Mouse (Mus musculus) heart, postnatal 0 days (tissue): ENCODE results near the gene Zfp609.

ENCODE experiments used
- CTCF ChIP-seq: IDR thresholded peaks from 2 replicates; pipeline ENCODE4 v1.5.1; 2016; ENCODE audit warnings: antibody characterized with exemption, control low read depth, low read depth
- EP300 ChIP-seq: IDR thresholded peaks from 2 replicates; pipeline ENCODE4 v1.6.1; 2016; ENCODE audit warnings: antibody characterized with exemption, low read depth

GRCm38 (mm10) chr9:65859656-65860055, 32.3 kb upstream of the Zfp609 start:
- no peak for TF ChIP-seq CTCF
- no peak for TF ChIP-seq EP300
